In genomic region chr11:31810011-31810786, GRCm38 (mm10) we compare ENCODE assay signal across 14 mouse cellular contexts.
A peak's percentile ranks its signal among the peaks of the same experiment; 100 is the strongest.
DNase-seq lines count a peak whose midpoint lies in the region; ATAC-seq and TF ChIP-seq lines count a peak whose summit lies in the region.
"Had no signal": no experiment of that assay in that cellular context is flagged by ENCODE, and none has a peak within 500 bp of the region (broad histone marks: within the 10 kb centered on the region; RNA-seq: fewer than 3 reads in every experiment).

No protein-coding gene starts in this region.

- H3K27ac ChIP-seq in hindbrain, embryonic 12.5 days = no peak overlapping the region
- no peak overlapping the region for H3K27ac ChIP-seq in hindbrain, embryonic 14.5 days
- H3K27ac ChIP-seq in ES-Bruce4 (ENCODE audit: insufficient read depth, low read length) = no peak overlapping the region
- peak overlapping the region; percentile 96 for H3K27ac ChIP-seq in liver, embryonic 12.5 days
- H3K27ac ChIP-seq: limb, embryonic 15.5 days; stomach, embryonic 15.5 days had no signal

- no peak overlapping the region for H3K4me2 ChIP-seq in hindbrain, embryonic 12.5 days (replicated peaks)
- no peak overlapping the region for H3K4me2 ChIP-seq in hindbrain, embryonic 14.5 days (replicated peaks)
- H3K4me2 ChIP-seq in liver, embryonic 12.5 days = peak overlapping the region; percentile 32; the same call in 1 of the 2 replicates
- H3K4me2 ChIP-seq: limb, embryonic 15.5 days; stomach, embryonic 15.5 days had no signal

- TF ChIP-seq EP300 in ES-Bruce4 (IDR thresholded peaks at IDR 0.05; ENCODE audit: insufficient read depth, low read depth, low read length) = 0 out of 2 replicates have a peak, but pooled peaks have one; percentile 20

- TF ChIP-seq POLR2A in ES-Bruce4 (IDR thresholded peaks at IDR 0.05; ENCODE audit: insufficient read depth, low read length) = no peak

- no peaks in the 10 kb centered on the region for H3K9me3 ChIP-seq in hindbrain, embryonic 12.5 days (replicated peaks)
- no peaks in the 10 kb centered on the region for H3K9me3 ChIP-seq in hindbrain, embryonic 14.5 days (ENCODE audit: control insufficient read depth, low read length)
- peaks cover 9% of the 10 kb centered on the region; the same call in 1 of the 2 replicates for H3K9me3 ChIP-seq in ES-Bruce4 (replicated peaks; ENCODE audit: control insufficient read depth, insufficient read depth, low read length, poor library complexity, severe bottlenecking)
- H3K9me3 ChIP-seq in liver, embryonic 12.5 days (replicated peaks) = no peaks in the 10 kb centered on the region
- H3K9me3 ChIP-seq: limb, embryonic 15.5 days; stomach, embryonic 15.5 days had no signal

- no peak for TF ChIP-seq CTCF in ES-Bruce4 (IDR thresholded peaks at IDR 0.05; ENCODE audit: low read depth, low read length)

- H3K4me3 ChIP-seq in hindbrain, embryonic 12.5 days = no peak overlapping the region
- no peak overlapping the region for H3K4me3 ChIP-seq in hindbrain, embryonic 14.5 days (replicated peaks; ENCODE audit: low read length)
- no peak overlapping the region for H3K4me3 ChIP-seq in ES-Bruce4 (ENCODE audit: low read depth, low read length)
- H3K4me3 ChIP-seq in liver, embryonic 12.5 days = no peak overlapping the region
- H3K4me3 ChIP-seq: limb, embryonic 15.5 days; stomach, embryonic 15.5 days had no signal

- no peaks in the 10 kb centered on the region for H3K36me3 ChIP-seq in hindbrain, embryonic 12.5 days
- H3K36me3 ChIP-seq in hindbrain, embryonic 14.5 days (replicated peaks; ENCODE audit: control insufficient read depth, insufficient read depth) = no peaks in the 10 kb centered on the region
- no peaks in the 10 kb centered on the region for H3K36me3 ChIP-seq in ES-Bruce4 (ENCODE audit: control insufficient read depth, insufficient read depth, low read length, poor library complexity, severe bottlenecking)
- H3K36me3 ChIP-seq in liver, embryonic 12.5 days = no peaks in the 10 kb centered on the region
- H3K36me3 ChIP-seq: limb, embryonic 15.5 days; stomach, embryonic 15.5 days had no signal

- ATAC-seq in hindbrain, embryonic 12.5 days (ENCODE audit: low FRiP score) = peak; percentile 51; the same call in 1 of the 2 replicates
- no peak for ATAC-seq in hindbrain, embryonic 14.5 days (ENCODE audit: low FRiP score)
- ATAC-seq in liver, embryonic 12.5 days = peak; percentile 58

- H3K9ac ChIP-seq in hindbrain, embryonic 12.5 days = no peak overlapping the region
- no peak overlapping the region for H3K9ac ChIP-seq in hindbrain, embryonic 14.5 days
- H3K9ac ChIP-seq in ES-Bruce4 (ENCODE audit: low read depth, poor library complexity, severe bottlenecking) = no peak overlapping the region
- peak overlapping the region; percentile 69 for H3K9ac ChIP-seq in liver, embryonic 12.5 days
- H3K9ac ChIP-seq: limb, embryonic 15.5 days; stomach, embryonic 15.5 days had no signal

- DNase-seq in embryo, embryonic 10.5 days (ENCODE audit: low spot score) = peak; percentile 28
- no peak for DNase-seq in embryo, embryonic 9.5 days (ENCODE audit: extremely low spot score)
- no peak for DNase-seq in hindbrain, embryonic 14.5 days (ENCODE audit: low spot score)
- DNase-seq in spleen, adult 18-20 months = no peak
- no peak for DNase-seq in adipocyte (ENCODE audit: low spot score)
- DNase-seq: cerebellum, adult 11-12 months; heart, adult 11 months; kidney, postnatal 36 days; thymus, postnatal 4 days had no signal

- WGBS in hindbrain, embryonic 12.5 days = 44% methylated on average over 7 of the region's 7 CpGs
- WGBS in hindbrain, embryonic 14.5 days = 53% methylated on average over 7 of the region's 7 CpGs
- WGBS in liver, embryonic 12.5 days (ENCODE audit: insufficient replicate concordance) = 40% methylated on average over 7 of the region's 7 CpGs

- no peaks in the 10 kb centered on the region for H3K27me3 ChIP-seq in hindbrain, embryonic 12.5 days
- no peaks in the 10 kb centered on the region for H3K27me3 ChIP-seq in hindbrain, embryonic 14.5 days (ENCODE audit: control insufficient read depth, insufficient read depth, low read length)
- no peaks in the 10 kb centered on the region for H3K27me3 ChIP-seq in ES-Bruce4 (ENCODE audit: control insufficient read depth, insufficient read depth, low read length, poor library complexity, severe bottlenecking)
- no peaks in the 10 kb centered on the region for H3K27me3 ChIP-seq in liver, embryonic 12.5 days (replicated peaks)
- H3K27me3 ChIP-seq: limb, embryonic 15.5 days; stomach, embryonic 15.5 days had no signal

- H3K4me1 ChIP-seq in hindbrain, embryonic 12.5 days = peaks cover 13% of the 10 kb centered on the region
- H3K4me1 ChIP-seq in hindbrain, embryonic 14.5 days (replicated peaks; ENCODE audit: control insufficient read depth, insufficient read depth, low read length) = no peaks in the 10 kb centered on the region
- peaks cover 4% of the 10 kb centered on the region for H3K4me1 ChIP-seq in ES-Bruce4 (ENCODE audit: control insufficient read depth, insufficient read depth, low read length)
- peaks cover 81% of the 10 kb centered on the region for H3K4me1 ChIP-seq in liver, embryonic 12.5 days
